21 mouse cellular contexts compared by ENCODE assay signal in genomic region chr4:138042257-138042589, GRCm38 (mm10). TPM values are rescaled to one million over a fixed set of nuclear protein-coding genes. Genes with fewer than 3 reads are reported as not detected.
DNase-seq lines count a peak whose midpoint lies in the region; ATAC-seq and TF ChIP-seq lines count a peak whose summit lies in the region.
"Had no signal": no experiment of that assay in that cellular context is flagged by ENCODE, and none has a peak within 500 bp of the region (broad histone marks: within the 10 kb centered on the region; RNA-seq: fewer than 3 reads in every experiment).

No protein-coding gene starts in this region.

- no peak for TF ChIP-seq EP300 in liver, postnatal 0 days (IDR thresholded peaks at IDR 0.05; ENCODE audit: low read depth)

- no peaks in the 10 kb centered on the region for H3K9me3 ChIP-seq in hindbrain, embryonic 15.5 days
- H3K9me3 ChIP-seq in hindbrain, embryonic 14.5 days (ENCODE audit: control insufficient read depth, low read length): no peaks in the 10 kb centered on the region
- no peaks in the 10 kb centered on the region for H3K9me3 ChIP-seq in midbrain, embryonic 15.5 days
- no peaks in the 10 kb centered on the region for H3K9me3 ChIP-seq in midbrain, embryonic 14.5 days (ENCODE audit: control insufficient read depth, low read length)
- 0 out of 2 replicates have a peak, but pooled peaks cover 3% of the 10 kb centered on the region for H3K9me3 ChIP-seq in liver, postnatal 0 days (ENCODE audit: low read length)
- H3K9me3 ChIP-seq: embryonic facial prominence, embryonic 15.5 days; forebrain, embryonic 13.5 days; limb, embryonic 13.5 days had no signal

- TF ChIP-seq CTCF in liver, postnatal 0 days (IDR thresholded peaks at IDR 0.05; ENCODE audit: low read depth): no peak

- H3K9ac ChIP-seq in hindbrain, embryonic 15.5 days: no peak overlapping the region
- no peak overlapping the region for H3K9ac ChIP-seq in hindbrain, embryonic 14.5 days
- no peak overlapping the region for H3K9ac ChIP-seq in midbrain, embryonic 15.5 days
- no peak overlapping the region for H3K9ac ChIP-seq in midbrain, embryonic 14.5 days (replicated peaks; ENCODE audit: low read length)
- no peak overlapping the region for H3K9ac ChIP-seq in liver, postnatal 0 days (replicated peaks)
- H3K9ac ChIP-seq: embryonic facial prominence, embryonic 15.5 days; forebrain, embryonic 13.5 days; heart, embryonic 12.5 days; limb, embryonic 13.5 days; liver, embryonic 13.5 days had no signal

- WGBS in hindbrain, embryonic 15.5 days: 46% methylated on average over 2 of the region's 2 CpGs
- WGBS in hindbrain, embryonic 14.5 days: 55% methylated on average over 2 of the region's 2 CpGs
- WGBS in midbrain, embryonic 15.5 days: 59% methylated on average over 2 of the region's 2 CpGs
- 63% methylated on average over 2 of the region's 2 CpGs for WGBS in midbrain, embryonic 14.5 days
- WGBS in liver, postnatal 0 days (ENCODE audit: insufficient replicate concordance): 71% methylated on average over 2 of the region's 2 CpGs

- no peak for DNase-seq in hindbrain, embryonic 14.5 days (ENCODE audit: low spot score)
- DNase-seq in midbrain, embryonic 14.5 days: no peak
- DNase-seq in cerebellum, adult 11 months: no peak
- DNase-seq in liver, postnatal 0 days: no peak
- DNase-seq: adrenal gland, postnatal 14 days; cerebellum, adult 18-20 months; cerebellum, postnatal 36 days; heart, postnatal 14 days; layer of hippocampus, postnatal 36 days; liver, embryonic 13.5 days; right cerebral cortex, postnatal 25 days; thymus, postnatal 14 days had no signal

- peaks cover 14% of the 10 kb centered on the region for H3K36me3 ChIP-seq in hindbrain, embryonic 15.5 days
- H3K36me3 ChIP-seq in hindbrain, embryonic 14.5 days (replicated peaks; ENCODE audit: control insufficient read depth, insufficient read depth): peaks cover 21% of the 10 kb centered on the region
- H3K36me3 ChIP-seq in midbrain, embryonic 15.5 days (replicated peaks): no peaks in the 10 kb centered on the region
- H3K36me3 ChIP-seq in midbrain, embryonic 14.5 days (ENCODE audit: control insufficient read depth, insufficient read depth, low read length): peaks cover 17% of the 10 kb centered on the region
- H3K36me3 ChIP-seq in liver, postnatal 0 days (replicated peaks; ENCODE audit: insufficient read depth, low read length): peaks cover 32% of the 10 kb centered on the region

- peak overlapping the region; percentile 21; the same call in 1 of the 2 replicates for H3K27ac ChIP-seq in hindbrain, embryonic 15.5 days (replicated peaks)
- H3K27ac ChIP-seq in hindbrain, embryonic 14.5 days: no peak overlapping the region
- H3K27ac ChIP-seq in midbrain, embryonic 15.5 days: peak overlapping the region; percentile 26
- no peak overlapping the region for H3K27ac ChIP-seq in midbrain, embryonic 14.5 days (replicated peaks; ENCODE audit: low read depth, low read length)
- peak overlapping the region; percentile 34; the same call in 1 of the 2 replicates for H3K27ac ChIP-seq in brown adipose tissue, adult 24 weeks (replicated peaks; ENCODE audit: low read depth, low read length)
- no peak overlapping the region for H3K27ac ChIP-seq in liver, postnatal 0 days (ENCODE audit: low read depth)
- H3K27ac ChIP-seq: embryonic facial prominence, embryonic 15.5 days; forebrain, embryonic 13.5 days; limb, embryonic 13.5 days; liver, embryonic 13.5 days had no signal

- peaks cover 42% of the 10 kb centered on the region for H3K4me1 ChIP-seq in hindbrain, embryonic 15.5 days (replicated peaks)
- peaks cover 20% of the 10 kb centered on the region for H3K4me1 ChIP-seq in hindbrain, embryonic 14.5 days (replicated peaks; ENCODE audit: control insufficient read depth, insufficient read depth, low read length)
- H3K4me1 ChIP-seq in midbrain, embryonic 15.5 days: peaks cover 21% of the 10 kb centered on the region
- H3K4me1 ChIP-seq in midbrain, embryonic 14.5 days (ENCODE audit: control insufficient read depth, insufficient read depth, low read length): peaks cover 7% of the 10 kb centered on the region
- H3K4me1 ChIP-seq in brown adipose tissue, adult 24 weeks (ENCODE audit: control insufficient read depth, insufficient read depth, insufficient read length, low read length): no peaks in the 10 kb centered on the region
- H3K4me1 ChIP-seq in liver, postnatal 0 days (ENCODE audit: insufficient read depth): 0 out of 2 replicates have a peak, but pooled peaks cover 3% of the 10 kb centered on the region

- ATAC-seq in hindbrain, embryonic 15.5 days (ENCODE audit: low FRiP score, low read depth): no peak
- ATAC-seq in hindbrain, embryonic 14.5 days (ENCODE audit: low FRiP score): no peak
- ATAC-seq in midbrain, embryonic 15.5 days (replicated peaks): no peak
- ATAC-seq in midbrain, embryonic 14.5 days (ENCODE audit: low FRiP score, low TSS enrichment): no peak
- no peak for ATAC-seq in liver, postnatal 0 days
- ATAC-seq: intestine, embryonic 16.5 days had no signal

- no peak overlapping the region for H3K4me3 ChIP-seq in hindbrain, embryonic 15.5 days
- no peak overlapping the region for H3K4me3 ChIP-seq in hindbrain, embryonic 14.5 days (replicated peaks; ENCODE audit: low read length)
- H3K4me3 ChIP-seq in midbrain, embryonic 15.5 days: no peak overlapping the region
- H3K4me3 ChIP-seq in midbrain, embryonic 14.5 days (replicated peaks; ENCODE audit: low read depth, low read length): no peak overlapping the region
- no peak overlapping the region for H3K4me3 ChIP-seq in brown adipose tissue, adult 24 weeks (ENCODE audit: insufficient read depth, low read depth, low read length)
- no peak overlapping the region for H3K4me3 ChIP-seq in liver, postnatal 0 days (ENCODE audit: low read depth, low read length)
- H3K4me3 ChIP-seq: embryonic facial prominence, embryonic 15.5 days; forebrain, embryonic 13.5 days; heart, embryonic 12.5 days; limb, embryonic 13.5 days; liver, embryonic 13.5 days; megakaryocyte, embryonic 14.5 days had no signal

- no peaks in the 10 kb centered on the region for H3K27me3 ChIP-seq in hindbrain, embryonic 15.5 days
- H3K27me3 ChIP-seq in hindbrain, embryonic 14.5 days (ENCODE audit: control insufficient read depth, insufficient read depth, low read length): no peaks in the 10 kb centered on the region
- H3K27me3 ChIP-seq in midbrain, embryonic 15.5 days (replicated peaks): no peaks in the 10 kb centered on the region
- no peaks in the 10 kb centered on the region for H3K27me3 ChIP-seq in midbrain, embryonic 14.5 days (ENCODE audit: control insufficient read depth, insufficient read depth, low read length)
- H3K27me3 ChIP-seq in liver, postnatal 0 days (ENCODE audit: insufficient read depth, low read length): no peaks in the 10 kb centered on the region
- H3K27me3 ChIP-seq: embryonic facial prominence, embryonic 15.5 days; forebrain, embryonic 13.5 days; heart, embryonic 12.5 days; limb, embryonic 13.5 days; liver, embryonic 13.5 days; megakaryocyte, embryonic 14.5 days had no signal

- H3K4me2 ChIP-seq in hindbrain, embryonic 15.5 days: no peak overlapping the region
- H3K4me2 ChIP-seq in hindbrain, embryonic 14.5 days (replicated peaks): no peak overlapping the region
- no peak overlapping the region for H3K4me2 ChIP-seq in midbrain, embryonic 15.5 days
- no peak overlapping the region for H3K4me2 ChIP-seq in midbrain, embryonic 14.5 days (ENCODE audit: low read length)
- H3K4me2 ChIP-seq in liver, postnatal 0 days (ENCODE audit: low read depth, low read length): no peak overlapping the region
- H3K4me2 ChIP-seq: embryonic facial prominence, embryonic 15.5 days; forebrain, embryonic 13.5 days; heart, embryonic 12.5 days; limb, embryonic 13.5 days; liver, embryonic 13.5 days had no signal

RNA-seq across cellular contexts. Expression of gene Eif4g3, which starts 49.4 kb away (rescaled TPM):
- 49.9 and 51.0 TPM in 2 replicates for polyA plus RNA-seq in hindbrain, embryonic 15.5 days (2015; fragmentation: Nextera tagmentation; extraction: Ambion mirVana)
- 59.7 and 65.3 TPM in 2 replicates for polyA plus RNA-seq in hindbrain, embryonic 14.5 days (2014; fragmentation: Nextera tagmentation; extraction: Ambion mirVana)
- polyA plus RNA-seq in midbrain, embryonic 15.5 days (2015; fragmentation: Nextera tagmentation; extraction: Ambion mirVana): 55.7 and 58.5 TPM in 2 replicates
- 48.4 and 63.0 TPM in 2 replicates for polyA plus RNA-seq in midbrain, embryonic 14.5 days (2014; fragmentation: Nextera tagmentation; extraction: Ambion mirVana)
- polyA plus RNA-seq in brown adipose tissue, adult 24 weeks (2012; ENCODE audit: insufficient read depth, insufficient read length, missing spikeins): 15.1 and 18.6 TPM in 2 replicates
- 5.8 and 5.9 TPM in 2 replicates for polyA plus RNA-seq in liver, postnatal 0 days (2015; fragmentation: Nextera tagmentation; extraction: Ambion mirVana)

Comparison
In these comparisons a context has a peak if more than half of its experiments do, and no peak if none do; other contexts are left out.
1. H3K27ac ChIP-seq: peak in hindbrain, embryonic 15.5 days (single experiment), midbrain, embryonic 15.5 days (single experiment) and brown adipose tissue, adult 24 weeks (single experiment); none in hindbrain, embryonic 14.5 days (single experiment), midbrain, embryonic 14.5 days (single experiment) and liver, postnatal 0 days (single experiment).